Mouse (Mus musculus) lung, postnatal 36 days (tissue): ENCODE measurements around the gene Hepacam2.
"Not testable (repeated sequence)": the region's sequence is repeated elsewhere in the genome, so short reads cannot be mapped to it uniquely, and the experiment has no call there.

Experiments
- DNase-seq: peaks from one replicate; pipeline ENCODE4 v3.0.0; 2022; ENCODE audit warnings: mixed read lengths

Gene Hepacam2

GRCm38 (mm10) chr6:3498162-3498848 is at the start of gene Hepacam2, which contains the start of gene Vps50:
Gene Hepacam2, minus strand, starts transcription at chr6:3498298.
Gene Vps50, plus strand, starts transcription at chr6:3498382.
- peak; percentile 97 for DNase-seq

- peak; percentile 40 for DNase-seq
Measured at GRCm38 (mm10) chr6:3544970-3545369, 46.9 kb upstream of the Hepacam2 start.

GRCm38 (mm10) chr6:3543862-3544261 is 45.8 kb upstream of the Hepacam2 start:
- no peak for DNase-seq

- DNase-seq = no peak
Measured at GRCm38 (mm10) chr6:3539470-3539869, 41.4 kb upstream of the Hepacam2 start.

- DNase-seq = no peak
Measured at GRCm38 (mm10) chr6:3536048-3536447, 38.0 kb upstream of the Hepacam2 start.

GRCm38 (mm10) chr6:3531445-3531844 is 33.3 kb upstream of the Hepacam2 start:
- no peak for DNase-seq

- no peak for DNase-seq
Measured at GRCm38 (mm10) chr6:3528198-3528597, 30.1 kb upstream of the Hepacam2 start.

GRCm38 (mm10) chr6:3512611-3513010 is 14.5 kb upstream of the Hepacam2 start:
- no peak for DNase-seq

- DNase-seq = no peak
Measured at GRCm38 (mm10) chr6:3511612-3512011, 13.5 kb upstream of the Hepacam2 start.

- DNase-seq = no peak
Measured at GRCm38 (mm10) chr6:3511116-3511515, 13.0 kb upstream of the Hepacam2 start.

GRCm38 (mm10) chr6:3509782-3510181 is 11.7 kb upstream of the Hepacam2 start:
- DNase-seq = peak; percentile 38

- DNase-seq = not testable (repeated sequence)
Measured at GRCm38 (mm10) chr6:3508151-3508550, 10.1 kb upstream of the Hepacam2 start.

- no peak for DNase-seq
Measured at GRCm38 (mm10) chr6:3507078-3507477, 9.0 kb upstream of the Hepacam2 start.

GRCm38 (mm10) chr6:3505289-3505688 is 7.2 kb upstream of the Hepacam2 start:
- no peak for DNase-seq

- DNase-seq = no peak
Measured at GRCm38 (mm10) chr6:3500286-3500685, 2.2 kb upstream of the Hepacam2 start.

- peak; percentile 77 for DNase-seq
Measured at GRCm38 (mm10) chr6:3496210-3496609, 1.9 kb downstream of the Hepacam2 start.

GRCm38 (mm10) chr6:3494285-3494684 is 3.8 kb downstream of the Hepacam2 start:
- DNase-seq = no peak

GRCm38 (mm10) chr6:3487355-3487754 is 10.7 kb downstream of the Hepacam2 start:
- peak; percentile 11 for DNase-seq

- no peak for DNase-seq
Measured at GRCm38 (mm10) chr6:3485133-3485532, 13.0 kb downstream of the Hepacam2 start.

GRCm38 (mm10) chr6:3481705-3482104 is 16.4 kb downstream of the Hepacam2 start:
- peak; percentile 2 for DNase-seq

- DNase-seq = no peak
Measured at GRCm38 (mm10) chr6:3479853-3480252, 18.2 kb downstream of the Hepacam2 start.

- no peak for DNase-seq
Measured at GRCm38 (mm10) chr6:3476299-3476698, 21.8 kb downstream of the Hepacam2 start.

- DNase-seq = no peak
Measured at GRCm38 (mm10) chr6:3470706-3471105, 27.4 kb downstream of the Hepacam2 start.

- DNase-seq = no peak
Measured at GRCm38 (mm10) chr6:3468627-3469026, 29.5 kb downstream of the Hepacam2 start.

GRCm38 (mm10) chr6:3463594-3463993 is 34.5 kb downstream of the Hepacam2 start:
- no peak for DNase-seq
